Mouse (Mus musculus) limb, embryonic 11.5 days (tissue): Measurements from ENCODE around the gene Hs2st1. TPM values are rescaled to one million over a fixed set of nuclear protein-coding genes. Genes with fewer than 3 reads are reported as not detected.

Experiments
- ATAC-seq: fragments of 200-750 bp; cut with Nextera tagmentation; 2 replicates; pipeline ENCODE4 v1.8.0; 2017; ENCODE audit warnings: low read depth; ENCODE audit not compliant: insufficient number of reproducible peaks, low FRiP score, low TSS enrichment
- DNase-seq: peaks from one replicate; pipeline ENCODE4 v3.0.0-alpha.2; 2015; ENCODE audit warnings: low spot score
- H3K27ac ChIP-seq: fragments of 300-500 bp; sonication (generic); replicated peaks from 2 replicates; pipeline ENCODE4 v1.5.1; 2014; ENCODE audit warnings: low read depth, mild to moderate bottlenecking, low read length
- H3K27me3 ChIP-seq: fragments of 300-500 bp; sonication (generic); 2 replicates; pipeline ENCODE4 v1.6.1; 2014; ENCODE audit warnings: mild to moderate bottlenecking, low read length, mixed read lengths; ENCODE audit not compliant: control insufficient read depth, insufficient read depth
- H3K36me3 ChIP-seq: fragments of 300-500 bp; sonication (generic); 2 replicates; pipeline ENCODE4 v1.6.1; 2014; ENCODE audit warnings: mild to moderate bottlenecking, low read length, moderate library complexity, mixed read lengths; ENCODE audit not compliant: control insufficient read depth, insufficient read depth
- H3K4me1 ChIP-seq: fragments of 300-500 bp; sonication (generic); 2 replicates; pipeline ENCODE4 v1.6.1; 2014; ENCODE audit warnings: low read length, mixed read lengths; ENCODE audit not compliant: control insufficient read depth, insufficient read depth
- H3K4me2 ChIP-seq: fragments of 300-500 bp; sonication (generic); 2 replicates; pipeline ENCODE4 v1.6.1; 2014; ENCODE audit warnings: low read depth, mild to moderate bottlenecking, moderate library complexity; ENCODE audit not compliant: severe bottlenecking
- H3K4me3 ChIP-seq: fragments of 300-500 bp; sonication (generic); 2 replicates; pipeline ENCODE4 v1.5.1; 2014; ENCODE audit warnings: low read depth, low read length
- H3K9ac ChIP-seq: fragments of 300-500 bp; sonication (generic); 2 replicates; pipeline ENCODE4 v1.6.1; 2014; ENCODE audit warnings: mild to moderate bottlenecking, low read length
- H3K9me3 ChIP-seq: fragments of 300-500 bp; sonication (generic); 2 replicates; pipeline ENCODE4 v1.6.1; 2016; ENCODE audit warnings: low read length; ENCODE audit not compliant: control insufficient read depth
- WGBS: fragments of 180-500 bp; shearing (Covaris S2); extraction: QIAGEN DNeasy Blood & Tissue Kit; methylation state at CpG from one replicate; pipeline ENCODE4 v1.1.7; 2014; 5-methylcytosine and 5-hydroxymethylcytosine counted together
- polyA plus RNA-seq: library from polyadenylated mRNA; unstranded; fragments of >200 nt; fragmentation: Nextera tagmentation; extraction: Ambion mirVana; gene quantifications from 2 replicates; pipeline ENCODE4 v1.2.1, GENCODE M21; 2014

Hs2st1 gene
- polyA plus RNA-seq, 1 experiment from 2014 or later, result 14.8 TPM

- DNase-seq (no peak), ATAC-seq (no peak)
- no peak overlapping the region for H3K27ac ChIP-seq
- H3K4me3 ChIP-seq, result no peak overlapping the region
- H3K36me3 ChIP-seq, result no peaks in the 10 kb centered on the region
- H3K9me3 ChIP-seq, result no peaks in the 10 kb centered on the region
- no peaks in the 10 kb centered on the region for H3K27me3 ChIP-seq
- WGBS, result 89% methylated on average over 3 of the region's 3 CpGs
- peaks cover 4% of the 10 kb centered on the region; the same call in 1 of the 2 replicates for H3K4me1 ChIP-seq
- H3K4me2 ChIP-seq, result no peak overlapping the region
- no peak overlapping the region for H3K9ac ChIP-seq
Observed at GRCm38 (mm10) chr3:144539051-144539450, 30.9 kb downstream of the Hs2st1 start.

- Histone ChIP-seq H3K4me3 (no peak overlapping the region), H3K27ac (no peak overlapping the region), H3K27me3 (no peaks in the 10 kb centered on the region), H3K36me3 (no peaks in the 10 kb centered on the region), H3K4me2 (no peak overlapping the region), H3K4me1 (peaks cover 4% of the 10 kb centered on the region; the same call in 1 of the 2 replicates), H3K9ac (no peak overlapping the region), H3K9me3 (no peaks in the 10 kb centered on the region)
- ATAC-seq, result no peak
- no peak for DNase-seq
- 85% methylated on average over 7 of the region's 7 CpGs for WGBS
Observed at GRCm38 (mm10) chr3:144537078-144537855, 32.7 kb downstream of the Hs2st1 start.

- ATAC-seq, result no peak
- H3K9me3 ChIP-seq, result no peaks in the 10 kb centered on the region
- H3K36me3 ChIP-seq, result no peaks in the 10 kb centered on the region
- 90% methylated on average over 4 of the region's 4 CpGs for WGBS
- H3K27me3 ChIP-seq, result no peaks in the 10 kb centered on the region
- H3K9ac ChIP-seq, result no peak overlapping the region
- no peak overlapping the region for H3K4me3 ChIP-seq
- no peak overlapping the region for H3K4me2 ChIP-seq
- H3K27ac ChIP-seq, result no peak overlapping the region
- H3K4me1 ChIP-seq, result peaks cover 12% of the 10 kb centered on the region; the same call in 1 of the 2 replicates
- no peak for DNase-seq
Observed at GRCm38 (mm10) chr3:144535056-144535455, 34.9 kb downstream of the Hs2st1 start.

GRCm38 (mm10) chr3:144531023-144531422 is 39.0 kb downstream of the Hs2st1 start:
- Histone ChIP-seq H3K36me3 (no peaks in the 10 kb centered on the region), H3K4me3 (no peak overlapping the region), H3K9ac (no peak overlapping the region), H3K9me3 (no peaks in the 10 kb centered on the region), H3K27me3 (no peaks in the 10 kb centered on the region), H3K4me2 (no peak overlapping the region), H3K27ac (no peak overlapping the region), H3K4me1 (0 out of 2 replicates have a peak, but pooled peaks cover 8% of the 10 kb centered on the region)
- DNase-seq (no peak), ATAC-seq (no peak)
- 69% methylated on average over 5 of the region's 5 CpGs for WGBS

GRCm38 (mm10) chr3:144527918-144528317 is 42.1 kb downstream of the Hs2st1 start:
- no peaks in the 10 kb centered on the region for H3K9me3 ChIP-seq
- H3K4me3 ChIP-seq, result no peak overlapping the region
- H3K27ac ChIP-seq, result no peak overlapping the region
- 0 out of 2 replicates have a peak, but pooled peaks cover 8% of the 10 kb centered on the region for H3K4me1 ChIP-seq
- no peaks in the 10 kb centered on the region for H3K36me3 ChIP-seq
- WGBS, result 90% methylated on average over 7 of the region's 7 CpGs
- no peak overlapping the region for H3K4me2 ChIP-seq
- no peaks in the 10 kb centered on the region for H3K27me3 ChIP-seq
- ATAC-seq (no peak), DNase-seq (no peak)
- no peak overlapping the region for H3K9ac ChIP-seq

GRCm38 (mm10) chr3:144519581-144520272 is 50.3 kb downstream of the Hs2st1 start:
- Histone ChIP-seq H3K27me3 (no peaks in the 10 kb centered on the region), H3K4me1 (no peaks in the 10 kb centered on the region), H3K4me2 (no peak overlapping the region), H3K9ac (no peak overlapping the region), H3K27ac (no peak overlapping the region), H3K36me3 (no peaks in the 10 kb centered on the region), H3K4me3 (no peak overlapping the region), H3K9me3 (no peaks in the 10 kb centered on the region)
- ATAC-seq (no peak), DNase-seq (no peak)
- 71% methylated on average over 10 of the region's 10 CpGs for WGBS

- H3K4me3 ChIP-seq, result no peak overlapping the region
Observed at GRCm38 (mm10) chr3:144518917-144519316, 51.1 kb downstream of the Hs2st1 start.

GRCm38 (mm10) chr3:144515286-144515685 is 54.7 kb downstream of the Hs2st1 start:
- Histone ChIP-seq H3K36me3 (no peaks in the 10 kb centered on the region), H3K4me1 (no peaks in the 10 kb centered on the region), H3K4me3 (no peak overlapping the region), H3K9ac (no peak overlapping the region), H3K27ac (no peak overlapping the region), H3K4me2 (no peak overlapping the region), H3K9me3 (no peaks in the 10 kb centered on the region), H3K27me3 (no peaks in the 10 kb centered on the region)
- ATAC-seq (no peak), DNase-seq (no peak)
- 75% methylated on average over 7 of the region's 7 CpGs for WGBS

More at GRCm38 (mm10) chr3:144518917-144519316, 51.1 kb downstream of the Hs2st1 start:
- H3K27ac ChIP-seq, result no peak overlapping the region
- no peak overlapping the region for H3K4me2 ChIP-seq
- H3K9ac ChIP-seq, result no peak overlapping the region
- H3K27me3 ChIP-seq, result no peaks in the 10 kb centered on the region
- 71% methylated on average over 5 of the region's 5 CpGs for WGBS
- H3K9me3 ChIP-seq, result no peaks in the 10 kb centered on the region
- no peaks in the 10 kb centered on the region for H3K4me1 ChIP-seq
- DNase-seq (no peak), ATAC-seq (no peak)
- H3K36me3 ChIP-seq, result no peaks in the 10 kb centered on the region
